Mouse (Mus musculus) hematopoietic stem cell, adult 5-6 weeks (primary cell): ENCODE measurements around the gene Patl2. TPM values are rescaled to one million over a fixed set of nuclear protein-coding genes. Genes with fewer than 3 reads are reported as not detected.

Experiments used
- ATAC-seq, 2 experiments: fragments of 125-278 bp in 1 of 2; replicated peaks in 1 of 2; 2 replicates each; pipeline ENCODE4 v1.8.0; 2016 to 2017; ENCODE audit warnings: inconsistent platforms in 2 of 2, mild to moderate bottlenecking in 2 of 2, moderate number of reproducible peaks in 2 of 2, low read depth in 1 of 2, moderate TSS enrichment in 1 of 2; ENCODE audit not compliant: low FRiP score in 2 of 2, poor library complexity in 2 of 2, severe bottlenecking in 2 of 2, insufficient read depth in 1 of 2, low TSS enrichment in 1 of 2
- total RNA-seq: library from RNA; stranded (forward); fragments of 172-1452, 232-1000 nt; gene quantifications from 2 replicates; pipeline ENCODE4 v1.2.3, GENCODE M21; 2017

Patl2 gene
- total RNA-seq, 1 experiment from 2014 or later, result not detected

DNA sequence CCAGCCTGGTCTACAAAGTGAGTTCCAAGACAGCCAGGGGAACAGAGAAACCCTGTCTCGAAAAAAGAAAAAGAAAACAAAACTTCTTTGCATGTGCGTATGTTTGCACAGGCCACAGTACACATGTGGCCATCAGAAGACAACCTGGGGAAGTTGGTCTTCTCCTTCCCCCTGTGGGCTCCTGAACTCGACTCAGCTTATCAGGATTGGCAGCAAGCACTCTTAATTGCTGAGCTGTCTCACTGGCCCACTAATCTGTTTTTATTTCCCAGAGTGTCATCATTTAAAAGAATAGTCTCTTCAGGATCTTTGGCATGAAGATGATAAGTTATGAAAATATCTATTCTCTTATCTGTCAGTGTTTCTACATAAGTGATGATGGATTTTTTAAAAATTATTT is 5.9 kb upstream of the Patl2 start:
- ATAC-seq, result no peak

DNA sequence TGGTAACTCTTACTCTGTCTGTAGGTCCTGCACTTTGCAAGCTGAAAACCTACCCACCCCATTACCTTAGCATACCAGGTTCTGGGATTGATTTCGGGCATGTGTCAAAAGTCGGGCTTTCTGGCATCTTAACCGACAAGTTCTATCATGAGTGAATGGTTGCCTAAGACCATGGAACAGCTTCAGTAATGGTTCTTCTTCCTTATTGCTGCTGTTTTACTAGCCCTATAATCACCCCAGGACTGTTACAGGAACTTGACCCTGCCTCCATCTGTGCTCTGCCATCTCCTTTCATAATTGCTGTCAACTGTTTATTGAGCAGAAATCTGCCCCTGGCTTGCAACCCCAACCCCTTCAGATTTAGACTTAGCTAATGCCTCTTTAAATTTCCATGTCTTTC is 762 bp upstream of the Patl2 start:
- ATAC-seq, result no peak

DNA sequence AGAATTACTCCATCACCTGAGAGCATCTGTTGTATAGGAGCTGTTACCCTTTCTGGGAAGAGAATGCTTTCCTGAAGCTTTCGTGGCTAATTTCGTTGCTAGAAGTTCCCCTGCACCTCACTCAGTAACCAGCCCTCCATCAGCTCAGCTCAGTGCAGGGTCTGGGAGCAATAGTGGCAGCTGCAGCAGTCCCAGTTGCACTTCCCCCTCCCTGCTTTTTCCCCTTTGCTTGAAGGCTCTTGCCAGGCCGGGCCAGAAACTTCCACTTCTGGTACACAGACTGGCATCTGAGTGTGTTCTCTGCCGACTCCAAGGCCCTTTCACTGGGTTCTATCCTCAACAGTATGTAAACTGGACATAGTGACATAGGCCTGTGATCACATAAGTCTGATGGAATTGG is 903 bp downstream of the Patl2 start:
- ATAC-seq, result no peak

DNA sequence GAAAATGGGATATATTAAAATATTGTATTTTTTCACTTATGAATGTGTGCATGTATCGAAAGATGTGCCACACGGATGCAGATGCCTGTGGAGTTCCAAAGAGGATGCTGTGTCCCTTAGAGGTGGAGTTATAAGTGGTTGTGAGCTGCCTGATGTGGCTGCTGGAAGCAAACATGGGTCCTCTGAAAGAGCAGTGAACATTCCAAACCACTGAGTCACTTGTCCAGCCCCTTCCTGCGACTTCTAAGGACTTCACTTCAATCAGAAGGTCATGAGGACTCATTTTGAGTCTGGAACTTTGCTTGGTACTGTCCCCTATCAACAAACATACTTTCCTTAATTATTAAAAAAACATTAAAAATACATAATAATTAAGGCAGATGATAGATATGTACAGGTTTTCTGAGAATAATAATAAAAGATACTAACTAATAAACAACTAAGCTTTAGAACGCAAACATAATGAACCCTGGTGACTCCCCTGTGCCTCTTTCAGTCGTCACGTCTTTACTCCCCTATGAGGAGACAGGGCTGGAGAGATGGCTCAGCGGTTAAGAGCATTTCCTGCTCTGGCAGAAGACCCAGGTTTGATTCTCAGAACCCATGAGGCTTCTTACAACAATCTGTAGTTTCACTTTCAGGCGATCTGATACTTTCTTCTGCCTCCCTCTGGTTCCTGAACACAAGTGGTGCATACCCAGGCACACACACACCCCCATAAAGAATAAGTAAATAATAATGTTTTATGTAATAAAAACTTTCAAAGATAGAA is 5.8 kb downstream of the Patl2 start:
- no peak for ATAC-seq

DNA sequence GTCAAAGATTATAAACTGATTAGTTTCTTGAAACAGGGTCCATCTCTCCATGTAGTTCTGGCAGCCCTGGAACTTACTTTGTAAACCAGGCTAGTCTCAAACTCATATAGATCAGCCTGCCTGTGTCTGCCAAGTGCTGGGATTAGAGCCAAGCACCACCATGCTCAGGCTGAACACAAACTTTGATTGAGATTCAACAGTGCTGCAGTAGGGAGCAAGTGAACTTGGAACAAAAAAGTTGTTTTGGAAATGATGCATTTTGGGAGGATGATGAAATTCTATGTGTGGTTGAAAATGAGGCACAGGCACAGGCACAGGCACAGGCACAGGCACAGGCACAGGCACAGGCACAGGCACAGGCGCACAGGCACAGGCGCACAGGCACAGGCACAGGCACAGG is 13.8 kb downstream of the Patl2 start:
- ATAC-seq, result no peak

DNA sequence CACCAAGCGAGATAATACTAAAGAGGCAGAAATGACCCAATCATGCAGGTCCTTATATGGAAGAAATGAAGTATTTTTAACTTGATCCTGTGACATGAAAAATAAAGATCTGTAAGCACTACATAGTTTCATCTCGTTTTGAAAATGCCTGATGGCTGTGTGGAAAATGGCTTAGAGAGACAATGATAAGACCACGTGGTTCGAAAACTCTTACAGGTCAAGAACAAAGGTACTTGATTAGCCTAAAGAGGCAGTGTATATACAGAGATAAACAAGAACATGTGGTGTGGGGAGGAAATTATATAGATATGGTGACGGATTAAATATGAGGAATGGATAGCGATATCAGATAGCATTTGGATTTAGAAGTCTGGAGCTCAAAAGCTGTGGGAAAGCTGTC is 14.7 kb downstream of the Patl2 start:
- no peak for ATAC-seq

DNA sequence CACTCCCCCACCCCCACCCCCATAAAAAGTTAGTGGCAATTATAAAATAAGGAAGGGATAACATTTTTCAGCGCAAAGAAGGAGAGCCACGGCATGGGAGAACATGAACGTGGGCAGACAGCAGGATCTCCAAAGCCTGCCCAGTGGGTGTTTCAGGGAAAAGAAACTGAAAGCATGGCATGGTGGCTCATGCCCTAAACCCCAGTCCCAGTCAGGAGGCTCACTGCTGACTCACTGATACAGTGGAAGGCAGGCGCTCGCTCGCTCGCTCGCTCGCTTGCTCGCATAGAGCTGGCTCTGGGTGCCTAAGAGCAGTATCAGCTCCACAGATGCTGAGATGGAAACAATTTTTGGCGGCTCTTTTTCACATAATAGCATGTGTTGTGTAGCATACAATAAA is 21.7 kb downstream of the Patl2 start:
- peak; percentile 89 to 93 for ATAC-seq

DNA sequence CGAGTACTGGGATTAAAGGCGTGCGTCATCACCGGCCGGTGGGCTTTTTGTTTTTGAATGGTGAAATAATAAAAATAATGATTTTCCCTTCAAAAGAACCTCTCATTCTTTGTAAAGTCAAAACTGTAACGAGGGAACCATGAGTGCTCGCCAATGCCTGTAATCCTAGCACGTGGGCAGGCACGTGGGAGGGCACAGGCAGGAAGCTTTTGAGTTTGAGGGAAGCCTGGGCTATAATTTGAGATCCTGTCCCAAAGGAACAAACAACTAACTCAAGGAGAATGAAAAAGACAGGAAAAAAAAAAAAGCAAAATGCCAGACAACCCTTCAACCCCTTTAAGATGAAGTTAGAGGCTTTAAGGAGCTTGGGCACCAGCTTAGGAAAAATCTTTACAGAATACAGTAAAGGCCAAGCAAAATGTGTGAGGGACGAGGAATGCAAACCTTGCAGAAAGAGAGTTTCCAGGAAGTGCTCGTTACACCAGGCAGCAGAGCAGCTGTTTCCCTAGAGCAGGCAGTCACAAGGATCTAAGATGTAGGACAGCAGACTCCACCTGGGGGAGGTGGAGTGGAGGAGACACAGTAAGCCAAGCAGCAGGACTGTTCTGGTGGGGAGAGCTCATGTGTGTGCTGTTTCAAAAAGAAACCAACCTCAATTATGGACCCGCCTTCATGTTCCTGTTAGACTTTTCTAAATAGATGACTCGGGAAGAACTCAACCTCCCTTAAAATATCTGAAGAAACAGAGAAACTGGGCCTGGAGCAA is 22.4 kb downstream of the Patl2 start:
- peak in 1 of 2 experiments; percentile 30; a peak in 1 of 4 replicates for ATAC-seq

DNA sequence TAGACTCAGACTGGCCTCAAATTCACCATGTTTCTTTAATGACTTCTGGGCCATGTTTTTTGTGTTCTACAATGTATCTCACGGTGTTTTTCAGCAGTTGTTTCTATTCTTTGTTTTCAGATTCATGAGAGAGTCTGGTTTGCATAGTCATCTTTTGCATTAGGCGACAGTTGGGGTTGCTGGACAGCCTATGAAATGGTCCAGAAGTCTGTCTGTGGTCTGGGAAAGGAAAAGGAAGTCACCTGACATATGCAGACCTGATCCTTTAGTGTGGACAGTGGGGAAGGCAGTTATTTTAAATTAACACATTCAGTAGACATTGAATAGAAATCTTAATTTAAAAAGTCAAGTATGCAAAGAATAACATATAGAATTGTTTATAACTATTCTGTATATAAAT is 23.5 kb downstream of the Patl2 start:
- ATAC-seq, result no peak

DNA sequence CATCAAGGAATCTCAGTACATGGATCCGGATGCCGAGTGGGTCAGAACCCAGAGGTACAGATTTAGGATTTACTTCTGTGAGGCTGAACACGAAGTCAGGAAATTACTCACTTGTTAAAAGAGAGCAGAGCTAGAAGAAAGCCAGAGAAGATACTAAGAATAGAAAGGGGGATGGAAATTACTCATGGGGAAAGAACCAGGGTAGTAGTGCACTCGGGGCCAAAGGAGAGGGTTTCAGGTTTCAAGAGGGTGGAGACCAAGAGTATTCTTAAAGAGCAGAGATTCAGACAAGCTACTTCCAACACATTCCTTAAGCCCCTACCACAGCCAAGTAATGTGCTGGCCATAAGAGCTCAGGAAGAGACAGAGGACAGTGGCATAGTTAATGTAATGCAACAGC is 24.4 kb downstream of the Patl2 start:
- ATAC-seq, result no peak

DNA sequence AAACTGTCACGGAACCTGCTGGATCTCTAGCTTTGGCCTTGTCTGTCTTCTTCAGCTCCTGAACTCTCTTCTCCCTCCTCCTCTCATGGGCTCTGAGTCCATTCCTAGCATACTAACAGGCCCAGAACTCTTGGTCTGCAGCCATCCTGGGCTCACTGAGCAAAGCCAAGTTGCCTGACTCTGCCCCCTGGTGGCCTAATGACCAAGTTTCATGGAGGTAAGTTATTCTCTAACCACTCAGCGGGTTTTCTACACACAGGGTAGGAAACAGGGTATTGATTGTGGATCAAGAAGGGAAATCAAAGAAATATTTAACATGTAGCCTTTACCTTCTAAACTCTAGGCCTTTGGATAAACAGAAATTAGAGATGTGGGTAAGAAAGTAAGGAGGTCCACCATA is 25.3 kb downstream of the Patl2 start, which contains the start of gene Trim69:
TSS of gene Trim69 (plus strand) at position 21 of the 400 bp plus-strand sequence.
- peak; percentile 29 to 63; a peak in 3 of 4 replicates for ATAC-seq

DNA sequence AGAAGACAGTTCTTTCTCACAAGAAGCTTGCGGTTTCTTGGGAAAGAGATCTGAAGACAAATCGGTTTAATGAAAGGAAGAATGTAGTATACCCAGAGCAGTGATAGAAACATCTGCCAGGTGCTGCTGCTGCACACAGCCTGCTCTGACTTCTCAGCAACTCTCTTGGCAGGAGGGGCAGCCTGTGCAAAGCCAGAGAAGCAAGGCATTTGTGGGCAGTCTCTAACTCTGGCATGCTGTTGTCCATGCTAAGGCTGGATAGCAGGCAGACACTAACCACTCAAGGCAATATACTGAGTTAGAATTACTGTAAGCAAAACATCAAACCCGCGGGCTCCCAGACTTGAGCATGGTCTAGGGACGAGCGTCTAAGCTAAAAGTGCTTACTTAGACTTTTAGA is 26.3 kb downstream of the Patl2 start:
- no peak for ATAC-seq

DNA sequence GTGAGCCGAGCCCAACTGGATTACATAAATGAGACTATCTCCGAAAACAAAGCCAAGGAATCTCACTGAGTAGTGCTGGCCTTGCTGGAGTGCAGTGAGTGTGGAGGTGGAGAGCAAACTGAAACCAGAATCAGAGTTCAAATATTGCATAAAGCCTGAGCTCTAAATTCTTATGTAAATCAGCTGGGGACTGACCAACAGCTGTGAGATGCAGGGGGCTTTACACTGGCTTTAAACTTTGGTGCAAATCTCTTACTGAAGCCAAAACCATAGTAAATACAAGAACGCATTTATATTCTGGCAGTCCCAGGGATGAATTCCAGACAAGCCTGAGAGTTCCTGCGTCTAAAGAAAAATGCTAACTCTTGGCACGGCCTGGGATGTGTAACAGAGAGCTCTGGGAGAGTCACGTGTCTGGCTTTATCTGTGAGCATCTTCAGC is 27.6 kb downstream of the Patl2 start:
- no peak for ATAC-seq

DNA sequence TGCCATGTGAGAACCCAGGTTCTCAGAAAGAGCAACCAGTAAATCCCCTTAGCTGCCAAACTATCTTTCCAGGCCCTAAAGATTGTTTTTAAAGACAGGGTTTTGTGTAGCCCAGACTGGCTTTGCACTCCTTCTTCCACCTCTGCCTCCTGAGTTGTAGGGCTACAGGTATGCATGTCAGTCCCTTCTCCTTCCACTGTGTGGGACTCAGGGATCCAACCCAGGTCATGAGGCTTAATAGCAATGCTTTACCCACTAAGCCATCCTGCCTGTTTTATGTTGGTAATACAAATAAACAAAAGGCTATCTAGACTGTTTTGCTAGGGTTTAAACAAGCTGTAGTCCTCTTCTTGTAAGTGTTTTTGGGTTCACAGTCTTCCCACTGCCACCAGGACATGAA is 28.4 kb downstream of the Patl2 start:
- no peak for ATAC-seq

DNA sequence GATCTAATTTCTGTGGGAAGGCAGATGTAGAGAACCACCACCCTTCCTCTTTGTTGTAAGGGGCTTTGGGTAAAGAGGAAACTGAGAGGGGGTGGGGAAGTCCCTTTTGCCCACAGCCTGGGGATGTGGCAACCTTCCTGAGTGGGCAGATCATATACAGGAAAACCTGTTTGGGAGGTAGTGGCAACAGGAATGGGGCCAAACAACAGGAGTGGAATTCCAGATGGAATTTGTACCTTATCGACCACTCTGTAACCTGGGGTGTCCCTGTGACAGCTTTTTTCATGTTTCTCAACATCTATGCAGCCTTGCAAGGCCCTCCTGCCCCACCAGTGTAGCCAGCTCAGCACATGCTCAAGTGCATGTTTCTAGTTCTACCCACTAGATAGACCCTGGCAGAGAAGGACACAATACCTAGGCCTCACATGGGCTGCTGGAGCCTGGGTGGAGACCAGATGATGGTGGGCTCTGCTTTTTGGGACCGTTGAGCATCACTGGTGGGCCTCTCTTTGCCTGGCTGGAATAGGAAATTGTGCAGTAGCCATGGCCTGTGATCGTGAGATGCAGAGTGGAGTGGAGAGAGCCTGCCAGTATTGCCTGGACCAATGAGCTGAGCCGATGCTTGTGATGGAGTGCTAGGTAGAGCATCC is 29.8 kb downstream of the Patl2 start:
- peak; percentile 56 to 65; a peak in 2 of 4 replicates for ATAC-seq

DNA sequence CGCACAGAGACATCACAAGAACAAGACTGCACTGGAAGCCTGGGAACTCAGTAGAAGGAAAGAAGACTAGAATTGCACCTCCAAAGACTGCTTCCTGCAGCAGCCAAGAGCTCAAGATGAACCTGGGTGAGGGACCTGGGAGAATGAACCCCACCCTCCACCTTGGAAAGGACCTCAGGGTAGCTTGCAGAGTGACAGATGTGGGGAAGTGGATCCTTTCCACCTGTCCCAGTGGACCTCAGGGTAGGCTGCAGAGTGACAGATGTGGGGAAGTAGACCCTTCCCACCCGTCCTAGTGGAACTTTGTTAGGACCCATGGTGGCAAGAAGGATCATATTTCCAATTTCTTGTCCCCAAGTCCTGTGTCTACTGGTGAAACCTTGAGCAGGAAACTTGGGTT is 30.7 kb downstream of the Patl2 start:
- no peak for ATAC-seq

DNA sequence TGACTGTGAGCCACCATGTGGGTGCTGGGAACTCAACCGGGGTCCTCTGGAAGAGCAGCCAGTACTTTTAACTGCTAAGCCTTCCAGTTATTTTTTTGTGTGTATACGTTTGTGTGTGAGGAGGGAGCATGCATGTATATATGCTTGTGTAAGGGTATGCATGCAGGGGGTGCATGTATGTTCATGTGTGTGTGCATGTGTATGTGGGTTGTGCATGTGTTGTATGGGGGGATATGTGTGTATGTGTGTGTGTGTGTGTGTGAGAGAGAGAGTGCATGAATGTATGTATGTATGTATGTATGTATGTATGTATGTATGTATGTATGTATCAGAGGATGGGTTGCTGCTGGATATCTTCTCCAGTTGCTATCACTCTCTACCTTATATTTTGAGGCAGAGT is 31.5 kb downstream of the Patl2 start:
- ATAC-seq, result no peak

DNA sequence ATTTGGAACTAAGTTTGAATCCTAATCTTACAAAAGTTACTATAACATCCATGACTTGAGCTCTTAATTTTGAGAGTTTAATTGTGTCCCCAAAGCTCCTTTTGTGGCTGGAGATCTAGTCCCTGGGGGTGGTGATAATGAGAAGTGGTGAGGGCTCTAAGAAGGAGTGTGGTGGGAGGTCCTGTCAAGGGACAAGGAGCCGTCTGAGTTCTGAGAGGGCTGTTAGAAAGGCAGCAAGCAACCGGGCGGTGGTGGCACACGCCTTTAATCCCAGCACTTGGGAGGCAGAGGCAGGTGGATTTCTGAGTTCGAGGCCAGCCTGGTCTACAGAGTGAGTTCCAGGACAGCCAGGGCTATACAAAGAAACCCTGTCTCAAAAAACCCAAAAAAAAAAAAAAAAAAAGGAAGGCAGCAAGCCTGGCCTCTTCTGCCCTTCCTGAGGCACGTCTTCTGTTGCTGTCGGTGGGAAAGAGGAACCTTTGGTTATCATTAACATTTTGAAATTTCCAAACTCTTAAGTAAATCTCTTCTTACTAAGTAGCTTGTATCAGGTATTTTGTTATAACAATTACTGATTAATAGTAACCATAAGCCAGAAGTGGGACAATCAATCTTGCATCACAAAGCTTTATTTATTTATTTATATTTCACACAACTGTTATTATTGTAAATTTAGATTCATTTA is 32.2 kb downstream of the Patl2 start:
- ATAC-seq, result no peak
